Mouse (Mus musculus) neural tube, embryonic 15.5 days (tissue): Measurements from ENCODE around the gene Unc119. TPM values are rescaled to one million over a fixed set of nuclear protein-coding genes. Genes with fewer than 3 reads are reported as not detected.
A peak's percentile ranks its signal among the peaks of the same experiment; 100 is the strongest.

Experiments used
- ATAC-seq: fragments of 200-750 bp; cut with Nextera tagmentation; 2 replicates; pipeline ENCODE4 v1.8.0; 2017; ENCODE audit warnings: mild to moderate bottlenecking, moderate TSS enrichment, moderate library complexity; ENCODE audit not compliant: low FRiP score
- H3K27ac ChIP-seq: fragments of 300-500 bp; sonication (generic); replicated peaks from 2 replicates; pipeline ENCODE4 v1.5.1; 2015; ENCODE audit warnings: mild to moderate bottlenecking, inconsistent platforms
- H3K27me3 ChIP-seq: fragments of 300-500 bp; sonication (generic); replicated peaks from 2 replicates; pipeline ENCODE4 v1.6.1; 2015; ENCODE audit warnings: inconsistent platforms
- H3K36me3 ChIP-seq: fragments of 300-500 bp; sonication (generic); 2 replicates; pipeline ENCODE4 v1.6.1; 2015; ENCODE audit warnings: inconsistent platforms
- H3K4me1 ChIP-seq: fragments of 300-500 bp; sonication (generic); 2 replicates; pipeline ENCODE4 v1.6.1; 2015; ENCODE audit warnings: inconsistent platforms
- H3K4me2 ChIP-seq: fragments of 300-500 bp; sonication (generic); 2 replicates; pipeline ENCODE4 v1.6.1; 2015; ENCODE audit warnings: inconsistent platforms, mild to moderate bottlenecking, moderate library complexity
- H3K4me3 ChIP-seq: fragments of 300-500 bp; sonication (generic); replicated peaks from 2 replicates; pipeline ENCODE4 v1.5.1; 2015; ENCODE audit warnings: mild to moderate bottlenecking, inconsistent platforms
- H3K9ac ChIP-seq: fragments of 300-500 bp; sonication (generic); replicated peaks from 2 replicates; pipeline ENCODE4 v1.6.1; 2015; ENCODE audit warnings: mild to moderate bottlenecking, inconsistent platforms
- H3K9me3 ChIP-seq: fragments of 300-500 bp; sonication (generic); replicated peaks from 2 replicates; pipeline ENCODE4 v1.6.1; 2016; ENCODE audit warnings: inconsistent platforms
- WGBS: fragments of 180-500 bp; shearing (Covaris S2); methylation state at CpG from one replicate; pipeline ENCODE4 v1.1.7; 2015; ENCODE audit warnings: mixed read lengths; 5-methylcytosine and 5-hydroxymethylcytosine counted together
- polyA plus RNA-seq: library from polyadenylated mRNA; unstranded; fragments of >200 nt; fragmentation: Nextera tagmentation; extraction: Ambion mirVana; gene quantifications from 2 replicates; pipeline ENCODE4 v1.2.1, GENCODE M21; 2015

The Unc119 gene
- polyA plus RNA-seq, 1 experiment from 2014 or later: 88.3 TPM

- H3K4me2 ChIP-seq: peak overlapping the region; percentile 52
- no peak overlapping the region for H3K9ac ChIP-seq
- peak; percentile 19; the same call in 1 of the 2 replicates for ATAC-seq
- no peaks in the 10 kb centered on the region for H3K36me3 ChIP-seq
- 69% methylated on average over 15 of the region's 15 CpGs for WGBS
- H3K27me3 ChIP-seq: no peaks in the 10 kb centered on the region
- no peaks in the 10 kb centered on the region for H3K9me3 ChIP-seq
- peak overlapping the region; percentile 32 for H3K4me3 ChIP-seq
- peaks cover 28% of the 10 kb centered on the region for H3K4me1 ChIP-seq
- peak overlapping the region; percentile 82 for H3K27ac ChIP-seq
These were observed 19.1 kb upstream of the Unc119 start for GRCm38 (mm10) chr11:78324000-78324785.

GRCm38 (mm10) chr11:78324965-78325364 lies 18.3 kb upstream of the Unc119 start:
- Histone ChIP-seq H3K4me2 (peak overlapping the region; percentile 52), H3K4me1 (peaks cover 34% of the 10 kb centered on the region), H3K27me3 (no peaks in the 10 kb centered on the region), H3K9ac (no peak overlapping the region), H3K4me3 (peak overlapping the region; percentile 32), H3K27ac (peak overlapping the region; percentile 82), H3K36me3 (no peaks in the 10 kb centered on the region), H3K9me3 (no peaks in the 10 kb centered on the region)
- 84% methylated on average over 12 of the region's 12 CpGs for WGBS
- no peak for ATAC-seq

- H3K4me3 ChIP-seq: no peak overlapping the region
- H3K4me2 ChIP-seq: no peak overlapping the region
- H3K27me3 ChIP-seq: no peaks in the 10 kb centered on the region
- peaks cover 32% of the 10 kb centered on the region for H3K4me1 ChIP-seq
- WGBS: 91% methylated on average over 4 of the region's 4 CpGs
- H3K36me3 ChIP-seq: no peaks in the 10 kb centered on the region
- H3K27ac ChIP-seq: no peak overlapping the region
- no peaks in the 10 kb centered on the region for H3K9me3 ChIP-seq
- no peak for ATAC-seq
- H3K9ac ChIP-seq: no peak overlapping the region
These were observed 16.1 kb upstream of the Unc119 start for GRCm38 (mm10) chr11:78327215-78327614.

GRCm38 (mm10) chr11:78327634-78328511 lies 15.4 kb upstream of the Unc119 start, which contains the start of gene Pigs:
Gene Pigs (plus strand): TSS chr11:78328415.
- Histone ChIP-seq H3K4me3 (peak within 1 kb of the TSS; percentile 68), H3K27me3 (no peaks in the 10 kb centered on the region), H3K27ac (peak within 1 kb of the TSS; percentile 73), H3K9me3 (no peaks in the 10 kb centered on the region), H3K4me2 (peak within 1 kb of the TSS; percentile 81), H3K9ac (peak within 1 kb of the TSS; percentile 78), H3K36me3 (peaks cover 5% of the 10 kb centered on the region), H3K4me1 (peaks cover 26% of the 10 kb centered on the region)
- 13% methylated on average over 37 of the region's 37 CpGs for WGBS
- ATAC-seq: peak; percentile 95

GRCm38 (mm10) chr11:78328512-78329056 lies 14.7 kb upstream of the Unc119 start:
- WGBS: under 1% methylated on average over 40 of the region's 41 CpGs
- H3K27me3 ChIP-seq: no peaks in the 10 kb centered on the region
- peak overlapping the region; percentile 81 for H3K4me2 ChIP-seq
- no peaks in the 10 kb centered on the region for H3K9me3 ChIP-seq
- H3K4me1 ChIP-seq: peaks cover 20% of the 10 kb centered on the region
- peak; percentile 71 for ATAC-seq
- H3K27ac ChIP-seq: peak overlapping the region; percentile 42; the same call in 1 of the 2 replicates
- peaks cover 12% of the 10 kb centered on the region for H3K36me3 ChIP-seq
- peak overlapping the region; percentile 78 for H3K9ac ChIP-seq
- H3K4me3 ChIP-seq: peak overlapping the region; percentile 68

- H3K9me3 ChIP-seq: no peaks in the 10 kb centered on the region
- H3K4me3 ChIP-seq: no peak overlapping the region
- H3K9ac ChIP-seq: no peak overlapping the region
- no peak for ATAC-seq
- no peak overlapping the region for H3K27ac ChIP-seq
- WGBS: 95% methylated on average over 12 of the region's 12 CpGs
- H3K36me3 ChIP-seq: peaks cover 42% of the 10 kb centered on the region
- H3K4me1 ChIP-seq: peaks cover 12% of the 10 kb centered on the region
- H3K27me3 ChIP-seq: no peaks in the 10 kb centered on the region
- H3K4me2 ChIP-seq: no peak overlapping the region
These were observed 10.6 kb upstream of the Unc119 start for GRCm38 (mm10) chr11:78332676-78333075.

- Histone ChIP-seq H3K27me3 (no peaks in the 10 kb centered on the region), H3K9me3 (no peaks in the 10 kb centered on the region), H3K9ac (no peak overlapping the region), H3K4me2 (no peak overlapping the region), H3K36me3 (peaks cover 51% of the 10 kb centered on the region), H3K27ac (no peak overlapping the region), H3K4me1 (peaks cover 8% of the 10 kb centered on the region), H3K4me3 (no peak overlapping the region)
- ATAC-seq: no peak
- WGBS: 92% methylated on average over 5 of the region's 5 CpGs
These were observed 9.3 kb upstream of the Unc119 start for GRCm38 (mm10) chr11:78333992-78334391.

- H3K36me3 ChIP-seq: peaks cover 76% of the 10 kb centered on the region
- no peak overlapping the region for H3K4me3 ChIP-seq
- no peak overlapping the region for H3K27ac ChIP-seq
- no peaks in the 10 kb centered on the region for H3K4me1 ChIP-seq
- H3K9ac ChIP-seq: no peak overlapping the region
- no peak overlapping the region for H3K4me2 ChIP-seq
- H3K27me3 ChIP-seq: no peaks in the 10 kb centered on the region
- H3K9me3 ChIP-seq: no peaks in the 10 kb centered on the region
- 97% methylated on average over 8 of the region's 8 CpGs for WGBS
- ATAC-seq: no peak
These were observed 6.2 kb upstream of the Unc119 start for GRCm38 (mm10) chr11:78337040-78337439.

- Histone ChIP-seq H3K36me3 (peaks cover 41% of the 10 kb centered on the region), H3K4me2 (no peak overlapping the region), H3K9ac (no peak overlapping the region), H3K9me3 (no peaks in the 10 kb centered on the region), H3K4me1 (peaks cover 32% of the 10 kb centered on the region), H3K4me3 (no peak overlapping the region), H3K27ac (no peak overlapping the region), H3K27me3 (no peaks in the 10 kb centered on the region)
- WGBS: 92% methylated on average over 12 of the region's 12 CpGs
- no peak for ATAC-seq
These were observed 1.6 kb upstream of the Unc119 start for GRCm38 (mm10) chr11:78341702-78342101.

GRCm38 (mm10) chr11:78344328-78344889 lies 1.1 kb downstream of the Unc119 start:
- H3K9me3 ChIP-seq: no peaks in the 10 kb centered on the region
- no peak for ATAC-seq
- H3K27me3 ChIP-seq: no peaks in the 10 kb centered on the region
- peak overlapping the region; percentile 92 for H3K27ac ChIP-seq
- peak overlapping the region; percentile 78 for H3K4me2 ChIP-seq
- H3K4me3 ChIP-seq: peak overlapping the region; percentile 74
- 81% methylated on average over 6 of the region's 6 CpGs for WGBS
- peaks cover 35% of the 10 kb centered on the region for H3K4me1 ChIP-seq
- H3K36me3 ChIP-seq: peaks cover 35% of the 10 kb centered on the region
- peak overlapping the region; percentile 82 for H3K9ac ChIP-seq
